Mouse (Mus musculus): Measurements from ENCODE around the gene Fbf1. TPM values are rescaled to one million over a fixed set of nuclear protein-coding genes. Genes with fewer than 3 reads are reported as not detected.

Gene Fbf1
- polyA plus RNA-seq, 1 experiment, result 48.2 TPM

GRCm38 (mm10) chr11:116106963-116107776, 60.8 kb downstream of the Fbf1 start:
- Histone ChIP-seq H3K4me1 (ENCODE audit: control insufficient read depth, insufficient read depth, low read length) (peaks cover 38% of the 10 kb centered on the region), H3K27ac (ENCODE audit: control insufficient read depth, insufficient read depth, low read depth, low read length) (peak overlapping the region; percentile 78), H3K27me3 (ENCODE audit: control insufficient read depth, insufficient read depth, low read length) (no peaks in the 10 kb centered on the region), H3K4me3 (ENCODE audit: control insufficient read depth, low read depth, low read length) (peak overlapping the region; percentile 33), H3K36me3 (ENCODE audit: control insufficient read depth, insufficient read depth, low read length) (no peaks in the 10 kb centered on the region)
- no peak for TF ChIP-seq POLR2A (IDR thresholded peaks at IDR 0.05; ENCODE audit: control insufficient read depth, low read depth, low read length)
- TF ChIP-seq CTCF (IDR thresholded peaks at IDR 0.05; ENCODE audit: control insufficient read depth, insufficient read depth, insufficient replicate concordance, low read depth, low read length), result no peak

GRCm38 (mm10) chr11:116106154-116106962, 61.6 kb downstream of the Fbf1 start:
- H3K4me3 ChIP-seq (ENCODE audit: control insufficient read depth, low read depth, low read length), result no peak overlapping the region
- peaks cover 38% of the 10 kb centered on the region for H3K4me1 ChIP-seq (ENCODE audit: control insufficient read depth, insufficient read depth, low read length)
- H3K27ac ChIP-seq (ENCODE audit: control insufficient read depth, insufficient read depth, low read depth, low read length), result peak overlapping the region; percentile 21; the same call in 1 of the 2 replicates
- H3K36me3 ChIP-seq (ENCODE audit: control insufficient read depth, insufficient read depth, low read length), result no peaks in the 10 kb centered on the region
- TF ChIP-seq CTCF (IDR thresholded peaks at IDR 0.05; ENCODE audit: control insufficient read depth, insufficient read depth, insufficient replicate concordance, low read depth, low read length) (no peak), POLR2A (IDR thresholded peaks at IDR 0.05; ENCODE audit: control insufficient read depth, low read depth, low read length) (no peak)
- no peaks in the 10 kb centered on the region for H3K27me3 ChIP-seq (ENCODE audit: control insufficient read depth, insufficient read depth, low read length)

GRCm38 (mm10) chr11:116105065-116105464, 62.9 kb downstream of the Fbf1 start:
- Histone ChIP-seq H3K27ac (ENCODE audit: control insufficient read depth, insufficient read depth, low read depth, low read length) (peak overlapping the region; percentile 19; the same call in 1 of the 2 replicates), H3K4me1 (ENCODE audit: control insufficient read depth, insufficient read depth, low read length) (peaks cover 42% of the 10 kb centered on the region), H3K27me3 (ENCODE audit: control insufficient read depth, insufficient read depth, low read length) (no peaks in the 10 kb centered on the region), H3K4me3 (ENCODE audit: control insufficient read depth, low read depth, low read length) (no peak overlapping the region), H3K36me3 (ENCODE audit: control insufficient read depth, insufficient read depth, low read length) (no peaks in the 10 kb centered on the region)
- TF ChIP-seq POLR2A (IDR thresholded peaks at IDR 0.05; ENCODE audit: control insufficient read depth, low read depth, low read length) (no peak), CTCF (IDR thresholded peaks at IDR 0.05; ENCODE audit: control insufficient read depth, insufficient read depth, insufficient replicate concordance, low read depth, low read length) (no peak)

DNA sequence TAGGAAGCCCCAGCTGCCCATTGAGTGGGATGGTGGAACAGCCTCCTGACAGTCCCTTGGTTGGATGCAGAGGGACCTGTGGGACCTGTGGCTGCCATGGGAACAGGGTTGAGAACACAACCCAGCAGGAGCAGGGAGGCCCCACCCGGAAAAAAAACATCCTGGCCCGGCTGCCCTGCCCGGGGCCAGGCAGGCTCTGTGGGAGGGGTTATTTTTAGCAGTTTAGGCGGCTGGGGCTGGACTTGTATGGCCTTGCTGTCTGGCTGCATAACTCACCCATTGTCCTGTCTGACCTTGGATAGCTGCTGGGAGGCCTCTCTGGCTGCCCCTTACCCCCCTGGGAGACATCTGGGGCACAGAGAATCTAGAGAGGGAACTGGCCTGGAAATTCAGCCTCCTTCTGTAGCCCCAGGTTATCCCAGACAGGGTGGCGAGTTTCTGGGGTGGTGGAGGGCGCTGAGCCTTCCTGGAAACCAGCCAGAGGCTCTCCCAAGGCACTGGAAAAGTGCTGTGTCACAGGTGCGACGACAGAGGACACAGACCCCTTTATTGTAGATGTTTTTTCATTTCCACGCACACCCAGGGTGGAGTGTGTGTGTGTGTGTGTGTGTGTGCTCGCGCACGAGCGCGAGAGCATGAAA, 63.8 kb downstream of the Fbf1 start:
- Histone ChIP-seq H3K4me1 (ENCODE audit: control insufficient read depth, insufficient read depth, low read length) (peaks cover 39% of the 10 kb centered on the region), H3K27ac (ENCODE audit: control insufficient read depth, insufficient read depth, low read depth, low read length) (peak overlapping the region; percentile 80), H3K4me3 (ENCODE audit: control insufficient read depth, low read depth, low read length) (no peak overlapping the region), H3K27me3 (ENCODE audit: control insufficient read depth, insufficient read depth, low read length) (no peaks in the 10 kb centered on the region), H3K36me3 (ENCODE audit: control insufficient read depth, insufficient read depth, low read length) (no peaks in the 10 kb centered on the region)
- TF ChIP-seq POLR2A (IDR thresholded peaks at IDR 0.05; ENCODE audit: control insufficient read depth, low read depth, low read length) (no peak), CTCF (IDR thresholded peaks at IDR 0.05; ENCODE audit: control insufficient read depth, insufficient read depth, insufficient replicate concordance, low read depth, low read length) (no peak)

GRCm38 (mm10) chr11:116103572-116103971, 64.4 kb downstream of the Fbf1 start:
- TF ChIP-seq CTCF (IDR thresholded peaks at IDR 0.05; ENCODE audit: control insufficient read depth, insufficient read depth, insufficient replicate concordance, low read depth, low read length) (no peak), POLR2A (IDR thresholded peaks at IDR 0.05; ENCODE audit: control insufficient read depth, low read depth, low read length) (no peak)
- peaks cover 41% of the 10 kb centered on the region for H3K4me1 ChIP-seq (ENCODE audit: control insufficient read depth, insufficient read depth, low read length)
- no peak overlapping the region for H3K4me3 ChIP-seq (ENCODE audit: control insufficient read depth, low read depth, low read length)
- H3K36me3 ChIP-seq (ENCODE audit: control insufficient read depth, insufficient read depth, low read length), result no peaks in the 10 kb centered on the region
- peak overlapping the region; percentile 64 for H3K27ac ChIP-seq (ENCODE audit: control insufficient read depth, insufficient read depth, low read depth, low read length)
- no peaks in the 10 kb centered on the region for H3K27me3 ChIP-seq (ENCODE audit: control insufficient read depth, insufficient read depth, low read length)

DNA sequence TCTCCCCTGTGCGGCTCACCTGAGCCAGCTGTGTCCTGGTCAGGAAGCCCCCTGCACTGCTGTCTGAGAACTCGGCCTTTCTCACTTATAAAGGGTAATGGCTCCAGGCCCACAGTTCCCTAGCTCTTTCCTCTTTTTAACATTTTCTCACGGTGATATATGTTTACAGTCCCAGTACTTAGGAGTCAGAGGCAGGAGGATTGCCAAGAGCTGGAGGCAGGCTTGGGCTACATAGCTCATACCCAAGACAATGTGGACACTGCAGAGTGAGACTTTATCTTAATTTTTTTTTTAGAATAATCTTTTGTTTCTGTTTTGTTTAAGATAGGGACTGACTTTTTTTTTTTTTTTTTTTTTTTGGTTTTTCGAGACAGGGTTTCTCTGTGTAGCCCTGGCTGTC, 65.5 kb downstream of the Fbf1 start:
- no peaks in the 10 kb centered on the region for H3K27me3 ChIP-seq (ENCODE audit: control insufficient read depth, insufficient read depth, low read length)
- H3K27ac ChIP-seq (ENCODE audit: control insufficient read depth, insufficient read depth, low read depth, low read length), result peak overlapping the region; percentile 81
- H3K4me1 ChIP-seq (ENCODE audit: control insufficient read depth, insufficient read depth, low read length), result peaks cover 32% of the 10 kb centered on the region
- no peaks in the 10 kb centered on the region for H3K36me3 ChIP-seq (ENCODE audit: control insufficient read depth, insufficient read depth, low read length)
- H3K4me3 ChIP-seq (ENCODE audit: control insufficient read depth, low read depth, low read length), result no peak overlapping the region
- TF ChIP-seq CTCF (IDR thresholded peaks at IDR 0.05; ENCODE audit: control insufficient read depth, insufficient read depth, insufficient replicate concordance, low read depth, low read length), result no peak
- no peak for TF ChIP-seq POLR2A (IDR thresholded peaks at IDR 0.05; ENCODE audit: control insufficient read depth, low read depth, low read length)
